Mouse (Mus musculus) embryonic stem cell, embryonic (primary cell): Measurements from ENCODE around the gene Sorbs2.

ENCODE experiments used
- CTCF ChIA-PET, 4 experiments: fragments of 300-600 bp in 2 of 4; fragments of 350-600 bp in 2 of 4; sonication (Branson Sonifier 250); formaldehyde crosslinking; loops; one replicate each; lab custom pipeline; 2022; ENCODE audit warnings: inconsistent platforms in 2 of 4; lab: Charles Lee
- POLR2A ChIA-PET, 4 experiments: fragments of 300-600 bp in 2 of 4; fragments of 350-600 bp in 2 of 4; sonication (Branson Sonifier 250); formaldehyde crosslinking; loops; one replicate each; lab custom pipeline; 2022; ENCODE audit warnings: antibody characterized with exemption in 4 of 4, inconsistent platforms in 1 of 4; lab: Charles Lee

Gene Sorbs2

GRCm38 (mm10) chr8:45610426-45611215 lies 103.0 kb downstream of the Sorbs2 start:
- ChIA-PET POLR2A (interaction anchor here in 1 of 4 experiments (0.5 kb wide), 1 partner anchor 734 kb away, joined by 3 read pairs; no protein-coding TSS in a partner anchor), CTCF (no interaction called here)

- ChIA-PET CTCF (interaction anchor here in 1 of 4 experiments (0.6 kb wide), 1 partner anchor 19 kb away, joined by 3 read pairs; no protein-coding TSS in a partner anchor), POLR2A (no interaction called here)
Measured at GRCm38 (mm10) chr8:45611320-45611719, 103.7 kb downstream of the Sorbs2 start.

- POLR2A ChIA-PET, result no interaction called here
Measured at GRCm38 (mm10) chr8:45614610-45615009, 107.0 kb downstream of the Sorbs2 start.

GRCm38 (mm10) chr8:45615050-45615449 lies 107.5 kb downstream of the Sorbs2 start:
- CTCF ChIA-PET, result no interaction called here
- POLR2A ChIA-PET, result interaction anchor here in 1 of 4 experiments (1.0 kb wide), 1 partner anchor 14 kb away, joined by 3 read pairs; no protein-coding TSS in a partner anchor

More at GRCm38 (mm10) chr8:45614610-45615009, 107.0 kb downstream of the Sorbs2 start:
- CTCF ChIA-PET, result no interaction called here

- ChIA-PET POLR2A (interaction anchor here in 1 of 4 experiments (1.0 kb wide), 1 partner anchor 15 kb away, joined by 3 read pairs; no protein-coding TSS in a partner anchor), CTCF (no interaction called here)
Measured at GRCm38 (mm10) chr8:45615551-45615950, 108.0 kb downstream of the Sorbs2 start.

GRCm38 (mm10) chr8:45621576-45622178 lies 114.1 kb downstream of the Sorbs2 start:
- CTCF ChIA-PET, result no interaction called here
- POLR2A ChIA-PET, result no interaction called here

GRCm38 (mm10) chr8:45626406-45626805 lies 118.8 kb downstream of the Sorbs2 start:
- CTCF ChIA-PET, result no interaction called here
- POLR2A ChIA-PET, result no interaction called here

- ChIA-PET CTCF (interaction anchor here in 3 of 4 experiments (0.6 to 1.2 kb wide), 7 partner anchors 19 to 733 kb away, joined by 3 to 4 read pairs (median 3); partner anchors contain the start of gene Ccdc110 (in 2 of the 3)), POLR2A (interaction anchor here (0.5 to 1.0 kb wide), 4 partner anchors 14 to 934 kb away, joined by 3 to 5 read pairs (median 4); no protein-coding TSS in a partner anchor)
Measured at GRCm38 (mm10) chr8:45627246-45628241, 120.0 kb downstream of the Sorbs2 start.

GRCm38 (mm10) chr8:45628421-45629065 lies 121.0 kb downstream of the Sorbs2 start:
- CTCF ChIA-PET, result interaction anchor here in 1 of 4 experiments (0.7 to 1.1 kb wide), 2 partner anchors 174 to 306 kb away, joined by 3 read pairs; partner anchors contain the start of gene Ccdc110
- POLR2A ChIA-PET, result interaction anchor here in 1 of 4 experiments (0.6 kb wide), 1 partner anchor 14 kb away, joined by 3 read pairs; no protein-coding TSS in a partner anchor

GRCm38 (mm10) chr8:45629066-45629430 lies 121.5 kb downstream of the Sorbs2 start:
- ChIA-PET CTCF (interaction anchor here in 1 of 4 experiments (0.5 kb wide), 1 partner anchor 512 kb away, joined by 3 read pairs; no protein-coding TSS in a partner anchor), POLR2A (no interaction called here)

- ChIA-PET POLR2A (no interaction called here), CTCF (no interaction called here)
Measured at GRCm38 (mm10) chr8:45631023-45631422, 123.4 kb downstream of the Sorbs2 start.

- ChIA-PET CTCF (no interaction called here), POLR2A (no interaction called here)
Measured at GRCm38 (mm10) chr8:45635155-45635554, 127.6 kb downstream of the Sorbs2 start.

- POLR2A ChIA-PET, result no interaction called here
- CTCF ChIA-PET, result no interaction called here
Measured at GRCm38 (mm10) chr8:45637745-45638144, 130.2 kb downstream of the Sorbs2 start.

GRCm38 (mm10) chr8:45639444-45639843 lies 131.9 kb downstream of the Sorbs2 start:
- ChIA-PET POLR2A (no interaction called here), CTCF (no interaction called here)

GRCm38 (mm10) chr8:45644651-45645050 lies 137.1 kb downstream of the Sorbs2 start:
- ChIA-PET POLR2A (no interaction called here), CTCF (no interaction called here)

- ChIA-PET POLR2A (no interaction called here), CTCF (no interaction called here)
Measured at GRCm38 (mm10) chr8:45649063-45649462, 141.5 kb downstream of the Sorbs2 start.

- POLR2A ChIA-PET, result no interaction called here
- CTCF ChIA-PET, result no interaction called here
Measured at GRCm38 (mm10) chr8:45649966-45650365, 142.4 kb downstream of the Sorbs2 start.

- ChIA-PET CTCF (no interaction called here), POLR2A (no interaction called here)
Measured at GRCm38 (mm10) chr8:45658021-45658420, 150.4 kb downstream of the Sorbs2 start.
